Mouse (Mus musculus) hindbrain, embryonic 16.5 days (tissue): ENCODE data around the gene Tfdp2. TPM values are rescaled to one million over a fixed set of nuclear protein-coding genes. Genes with fewer than 3 reads are reported as not detected.

Source experiments
- ATAC-seq: fragments of 200-750 bp; cut with Nextera tagmentation; 2 replicates; pipeline ENCODE4 v1.8.0; 2017; ENCODE audit warnings: moderate TSS enrichment, moderate library complexity
- H3K27ac ChIP-seq: fragments of 300-500 bp; sonication (generic); 2 replicates; pipeline ENCODE4 v1.5.1; 2014; ENCODE audit warnings: low read depth, mild to moderate bottlenecking, control low read depth, low read length, moderate library complexity
- H3K27me3 ChIP-seq: fragments of 300-500 bp; sonication (generic); replicated peaks from 2 replicates; pipeline ENCODE4 v1.6.1; 2014; ENCODE audit warnings: low read length; ENCODE audit not compliant: control insufficient read depth, insufficient read depth
- H3K36me3 ChIP-seq: fragments of 300-500 bp; sonication (generic); 2 replicates; pipeline ENCODE4 v1.6.1; 2014; ENCODE audit warnings: mild to moderate bottlenecking, low read length, moderate library complexity, mixed read lengths; ENCODE audit not compliant: control insufficient read depth, insufficient read depth
- H3K4me1 ChIP-seq: fragments of 300-500 bp; sonication (generic); 2 replicates; pipeline ENCODE4 v1.6.1; 2014; ENCODE audit warnings: low read depth, low read length; ENCODE audit not compliant: control insufficient read depth, insufficient read depth
- H3K4me2 ChIP-seq: fragments of 300-500 bp; sonication (generic); 2 replicates; pipeline ENCODE4 v1.6.1; 2014; ENCODE audit warnings: mild to moderate bottlenecking, low read length, control low read depth, moderate library complexity
- H3K4me3 ChIP-seq: fragments of 300-500 bp; sonication (generic); 2 replicates; pipeline ENCODE4 v1.5.1; 2014; ENCODE audit warnings: mild to moderate bottlenecking, low read length, control low read depth, moderate library complexity
- H3K9ac ChIP-seq: fragments of 300-500 bp; sonication (generic); 2 replicates; pipeline ENCODE4 v1.6.1; 2014; ENCODE audit warnings: low read depth, mild to moderate bottlenecking, control low read depth, low read length, moderate library complexity
- H3K9me3 ChIP-seq: fragments of 300-500 bp; sonication (generic); 2 replicates; pipeline ENCODE4 v1.6.1; 2014; ENCODE audit warnings: mild to moderate bottlenecking, low read length, moderate library complexity; ENCODE audit not compliant: control insufficient read depth
- WGBS: fragments of 180-500 bp; shearing (Covaris S2); extraction: QIAGEN DNeasy Blood & Tissue Kit; methylation state at CpG from one replicate; pipeline ENCODE4 v1.1.7; 2014; 5-methylcytosine and 5-hydroxymethylcytosine counted together
- polyA plus RNA-seq: library from polyadenylated mRNA; unstranded; fragments of >200 nt; fragmentation: Nextera tagmentation; extraction: Ambion mirVana; gene quantifications from 2 replicates; pipeline ENCODE4 v1.2.1, GENCODE M21; 2015

Gene Tfdp2
- polyA plus RNA-seq, 1 experiment from 2014 or later: 14.9 TPM

GRCm38 (mm10) chr9:96364141-96364838, 168.2 kb downstream of the Tfdp2 start, which contains the start of gene Atp1b3:
Gene Atp1b3, minus strand, starts transcription at chr9:96364442.
- H3K9me3 ChIP-seq: no peaks in the 10 kb centered on the region
- H3K4me3 ChIP-seq: peak within 1 kb of the TSS; percentile 89
- peaks cover 12% of the 10 kb centered on the region for H3K4me1 ChIP-seq
- H3K36me3 ChIP-seq: no peaks in the 10 kb centered on the region
- WGBS: under 1% methylated on average over 62 of the region's 81 CpGs
- H3K27me3 ChIP-seq: no peaks in the 10 kb centered on the region
- peak within 1 kb of the TSS; percentile 67 for H3K4me2 ChIP-seq
- peak within 1 kb of the TSS; percentile 90 for H3K27ac ChIP-seq
- peak within 1 kb of the TSS; percentile 91 for H3K9ac ChIP-seq
- ATAC-seq: peak; percentile 98

GRCm38 (mm10) chr9:96365271-96365872, 169.3 kb downstream of the Tfdp2 start:
- no peaks in the 10 kb centered on the region for H3K36me3 ChIP-seq
- no peak for ATAC-seq
- 61% methylated on average over 6 of the region's 6 CpGs for WGBS
- no peak overlapping the region for H3K9ac ChIP-seq
- H3K9me3 ChIP-seq: no peaks in the 10 kb centered on the region
- no peak overlapping the region for H3K27ac ChIP-seq
- H3K4me2 ChIP-seq: no peak overlapping the region
- H3K27me3 ChIP-seq: no peaks in the 10 kb centered on the region
- peaks cover 12% of the 10 kb centered on the region for H3K4me1 ChIP-seq
- no peak overlapping the region for H3K4me3 ChIP-seq

- Histone ChIP-seq H3K4me1 (no peaks in the 10 kb centered on the region), H3K9me3 (no peaks in the 10 kb centered on the region), H3K9ac (no peak overlapping the region), H3K4me2 (no peak overlapping the region), H3K36me3 (no peaks in the 10 kb centered on the region), H3K27me3 (no peaks in the 10 kb centered on the region), H3K27ac (no peak overlapping the region), H3K4me3 (no peak overlapping the region)
- ATAC-seq: no peak
- WGBS: 70% methylated on average over 5 of the region's 5 CpGs
Measured at GRCm38 (mm10) chr9:96369654-96370384, 173.7 kb downstream of the Tfdp2 start.

- H3K36me3 ChIP-seq: no peaks in the 10 kb centered on the region
- no peak overlapping the region for H3K9ac ChIP-seq
- H3K4me1 ChIP-seq: no peaks in the 10 kb centered on the region
- H3K27ac ChIP-seq: no peak overlapping the region
- no peaks in the 10 kb centered on the region for H3K9me3 ChIP-seq
- H3K4me3 ChIP-seq: no peak overlapping the region
- WGBS: 89% methylated on average over 5 of the region's 5 CpGs
- no peak for ATAC-seq
- H3K4me2 ChIP-seq: no peak overlapping the region
- no peaks in the 10 kb centered on the region for H3K27me3 ChIP-seq
Measured at GRCm38 (mm10) chr9:96371075-96371474, 175.0 kb downstream of the Tfdp2 start.

Other genes with a start within 250 kb of the Tfdp2 start
- gene Xrn1, start 241.5 kb upstream of the Tfdp2 start, polyA plus RNA-seq: 12.9 and 13.9 TPM in 2 replicates
- 2.7 and 3.0 TPM in 2 replicates for gene Gk5, start 76.9 kb upstream of the Tfdp2 start, polyA plus RNA-seq
- 193 and 199 TPM in 2 replicates for gene Atp1b3, start 168.2 kb downstream of the Tfdp2 start, polyA plus RNA-seq